Mouse (Mus musculus) CD4-positive helper T cell, adult 2 months (primary cell): ENCODE results near the gene Pced1a.
A peak's percentile ranks its signal among the peaks of the same experiment; 100 is the strongest.

Experiments used
- DNase-seq: peaks from one replicate; pipeline ENCODE4 v3.0.0-alpha.2; 2012; ENCODE audit warnings: low read depth, missing footprints, low spot score

Pced1a gene

DNA sequence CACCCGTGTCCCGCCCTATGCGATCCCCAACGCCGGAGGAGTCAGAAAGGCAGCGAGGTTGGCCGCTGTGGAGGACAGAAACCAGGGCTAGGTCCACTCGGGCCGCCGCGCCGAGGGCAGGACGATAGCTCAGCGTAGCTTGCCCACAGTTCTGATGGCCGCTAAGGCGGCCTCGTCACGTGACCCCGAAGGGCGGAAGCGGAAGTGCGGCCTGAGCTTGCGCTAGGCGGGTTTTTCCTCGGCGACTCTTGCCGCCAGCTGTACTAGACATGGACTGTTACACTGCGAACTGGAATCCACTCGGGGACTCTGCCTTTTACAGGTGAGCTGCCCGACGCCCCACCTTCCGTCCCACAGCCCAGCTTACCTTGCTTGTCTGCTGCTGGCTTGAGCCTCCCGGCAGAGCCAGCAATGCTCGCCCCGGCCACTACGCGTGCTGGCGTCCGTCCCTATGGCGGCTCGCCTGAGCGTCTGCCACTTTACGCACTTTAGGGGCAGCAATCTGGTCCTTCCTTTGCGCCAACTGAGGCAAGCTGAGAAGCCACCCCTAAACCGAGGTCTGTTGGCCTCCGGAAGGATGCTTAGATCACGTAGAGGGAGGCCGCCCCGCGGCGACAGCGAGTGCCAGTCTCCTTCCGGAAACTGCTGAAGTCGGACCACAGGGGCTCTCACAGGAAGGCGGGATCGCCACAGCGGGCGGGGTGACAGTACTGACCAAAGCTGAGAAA, at the start of gene Pced1a, which contains the start of gene Vps16:
TSS of gene Pced1a (minus strand) at position 576 of the 728 bp plus-strand sequence.
TSS of gene Vps16 (plus strand) at position 214 of the 728 bp plus-strand sequence.
- DNase-seq = peak; percentile 94

- no peak for DNase-seq
These were observed 48.5 kb upstream of the Pced1a start for GRCm38 (mm10) chr2:130472908-130473510.

GRCm38 (mm10) chr2:130469935-130470334, 45.4 kb upstream of the Pced1a start:
- no peak for DNase-seq

DNA sequence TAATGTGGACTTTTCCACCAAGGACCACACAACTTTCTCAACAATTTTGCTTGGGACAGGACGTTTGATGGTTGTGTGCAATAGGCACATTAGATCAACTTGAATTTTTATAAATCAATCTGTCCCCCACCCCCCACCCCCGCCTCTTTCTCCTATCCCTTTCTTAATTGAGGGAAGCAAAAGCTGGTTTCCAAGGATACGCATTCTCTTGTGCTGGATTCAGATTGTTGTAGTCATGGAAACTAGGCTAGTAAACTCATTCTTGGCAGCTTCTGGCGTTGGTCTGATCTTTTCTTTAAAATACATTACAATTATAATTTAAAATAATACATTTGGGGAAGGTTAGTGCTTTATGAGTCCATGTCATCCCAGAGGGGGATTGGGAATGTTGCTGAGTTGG, 44.9 kb upstream of the Pced1a start:
- no peak for DNase-seq

- DNase-seq = no peak
These were observed 41.9 kb upstream of the Pced1a start for GRCm38 (mm10) chr2:130466438-130466837.

DNA sequence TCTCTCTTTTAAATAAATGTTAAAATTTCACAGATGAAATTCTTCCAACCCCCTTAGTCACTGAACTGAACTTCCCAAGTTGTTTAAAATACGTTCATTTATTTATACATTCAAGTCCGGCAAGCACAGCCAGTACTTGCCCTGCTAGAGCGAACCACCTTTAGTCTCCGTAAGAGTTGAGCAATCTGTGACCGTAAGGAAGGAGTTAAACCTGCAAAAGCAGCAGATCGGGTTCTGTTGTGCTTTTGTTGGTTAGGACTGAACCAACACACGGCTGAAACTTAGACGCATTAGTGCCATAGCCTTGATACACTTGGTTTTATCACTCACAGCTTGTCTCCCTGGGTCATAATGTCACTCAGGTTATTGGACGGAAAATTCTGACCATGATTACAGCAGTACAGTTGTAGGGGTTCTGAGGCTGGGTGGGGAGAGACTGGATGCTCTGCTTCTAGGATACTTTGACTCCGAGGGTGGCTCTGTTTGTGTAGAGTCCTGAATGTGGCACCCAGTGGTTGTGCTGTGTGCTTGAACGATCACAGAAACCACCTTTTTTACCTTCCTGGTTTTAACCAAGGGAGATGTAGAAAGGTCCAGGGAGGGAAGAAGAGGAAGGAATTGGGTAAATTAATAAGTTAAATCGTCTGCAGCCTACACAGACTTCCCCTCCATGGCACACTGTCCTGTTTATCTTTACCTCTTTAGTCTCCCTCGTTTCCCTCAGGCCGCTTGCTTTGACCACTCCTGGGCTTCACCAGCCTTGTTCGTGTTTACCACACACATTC, 37.0 kb upstream of the Pced1a start:
- no peak for DNase-seq

- no peak for DNase-seq
These were observed 35.1 kb upstream of the Pced1a start for GRCm38 (mm10) chr2:130459576-130459975.

GRCm38 (mm10) chr2:130457871-130458270, 33.4 kb upstream of the Pced1a start:
- DNase-seq = no peak

DNA sequence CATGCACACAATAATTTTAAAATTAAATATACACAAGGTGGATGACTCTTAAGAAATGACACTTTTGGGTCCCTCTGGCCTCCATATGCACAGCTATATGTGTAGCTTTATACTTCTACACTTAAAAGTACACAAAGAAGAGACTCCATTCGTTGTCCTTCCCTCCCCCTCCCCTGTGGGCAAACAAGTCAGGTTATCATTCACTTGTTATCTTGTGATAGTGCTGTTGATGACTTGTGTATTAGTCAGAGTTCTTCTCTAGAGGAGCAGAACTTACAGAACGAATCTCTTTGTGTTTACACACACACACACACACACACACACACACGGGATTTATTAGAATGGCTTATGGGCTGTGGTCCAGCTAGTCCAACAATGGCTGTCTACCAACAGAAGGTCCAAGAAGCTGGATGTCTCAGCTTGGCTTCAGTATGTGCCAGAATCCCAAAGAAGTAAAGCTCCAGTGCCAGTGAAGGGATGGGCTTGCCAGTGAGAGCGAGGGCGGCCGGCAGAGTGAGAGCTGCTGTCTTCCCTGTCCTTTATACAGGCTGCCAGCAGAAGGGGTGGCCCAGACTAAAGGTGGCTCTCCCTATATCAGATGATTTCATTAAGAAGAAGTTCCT, 30.4 kb upstream of the Pced1a start:
- DNase-seq = no peak

DNA sequence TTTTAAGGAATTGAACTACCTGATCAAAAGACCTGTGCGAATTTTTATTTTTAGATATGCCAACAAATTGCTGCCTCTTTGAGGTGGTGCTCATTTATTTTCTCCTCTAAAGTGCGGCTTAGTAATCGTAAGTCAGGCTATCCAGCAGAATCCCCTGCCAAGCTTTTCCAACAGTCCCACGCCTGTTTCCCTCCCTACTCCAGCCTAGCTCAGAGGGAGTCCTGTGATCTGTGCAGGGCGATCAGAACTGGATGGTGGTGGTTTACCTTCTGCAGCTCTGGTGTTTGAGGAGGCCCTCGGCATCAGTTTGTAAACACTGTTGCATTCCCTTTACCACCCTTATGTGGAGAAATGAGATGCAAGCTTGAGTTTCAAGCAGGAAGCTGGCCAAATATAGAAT, 28.9 kb upstream of the Pced1a start:
- no peak for DNase-seq

GRCm38 (mm10) chr2:130452266-130452665, 27.8 kb upstream of the Pced1a start:
- no peak for DNase-seq

- peak; percentile 17 for DNase-seq
These were observed 27.2 kb upstream of the Pced1a start for GRCm38 (mm10) chr2:130451727-130452090.

DNA sequence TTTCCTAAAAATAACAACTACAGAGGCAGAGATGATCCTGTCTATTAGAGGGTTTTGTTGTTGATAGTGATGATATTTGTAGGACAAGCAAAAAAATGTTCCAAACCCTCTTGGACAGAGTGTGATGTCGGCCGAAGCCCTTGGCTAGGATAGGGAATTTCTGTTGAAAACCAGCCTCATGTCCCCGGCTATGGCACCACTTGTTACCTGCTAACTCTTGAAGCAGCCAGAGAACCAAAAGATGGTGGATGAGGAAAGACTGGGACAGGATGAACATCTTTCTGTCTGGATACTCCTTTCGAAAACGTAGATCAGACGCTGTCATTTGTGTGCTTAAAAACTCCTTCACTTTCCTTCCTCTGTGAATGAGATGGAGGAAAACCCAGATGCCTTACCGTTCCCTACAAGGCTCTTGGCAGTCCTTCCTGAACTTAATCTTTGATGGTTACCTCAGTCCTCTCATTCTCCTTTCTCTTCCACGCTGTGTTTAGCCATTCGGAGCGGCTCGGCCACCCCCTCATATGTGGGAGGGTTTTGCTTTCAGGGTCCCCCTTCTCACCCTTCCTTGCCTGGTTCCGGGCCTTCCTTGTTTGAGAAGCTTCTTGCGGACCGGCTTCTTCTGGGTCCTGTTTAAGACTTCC, 26.7 kb upstream of the Pced1a start:
- no peak for DNase-seq

DNA sequence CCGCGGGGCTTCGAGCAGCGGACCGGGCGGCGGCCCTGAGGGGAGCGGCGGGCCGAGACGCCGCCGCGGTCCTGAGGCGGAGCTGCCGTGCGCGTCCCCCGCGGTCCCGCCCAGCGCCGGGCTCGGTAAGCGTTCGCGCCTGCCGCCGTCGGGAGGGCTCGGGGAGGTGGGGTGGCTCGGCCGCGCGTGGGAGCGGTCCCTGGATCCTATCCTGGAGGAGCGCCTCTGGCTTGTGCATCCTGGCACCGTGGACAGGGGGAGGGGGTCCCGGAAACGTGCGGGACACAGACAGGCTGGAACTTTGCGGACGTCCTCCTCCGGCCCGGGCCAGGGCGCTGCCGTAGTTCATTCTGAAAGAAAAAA, 25.9 kb upstream of the Pced1a start:
- no peak for DNase-seq

DNA sequence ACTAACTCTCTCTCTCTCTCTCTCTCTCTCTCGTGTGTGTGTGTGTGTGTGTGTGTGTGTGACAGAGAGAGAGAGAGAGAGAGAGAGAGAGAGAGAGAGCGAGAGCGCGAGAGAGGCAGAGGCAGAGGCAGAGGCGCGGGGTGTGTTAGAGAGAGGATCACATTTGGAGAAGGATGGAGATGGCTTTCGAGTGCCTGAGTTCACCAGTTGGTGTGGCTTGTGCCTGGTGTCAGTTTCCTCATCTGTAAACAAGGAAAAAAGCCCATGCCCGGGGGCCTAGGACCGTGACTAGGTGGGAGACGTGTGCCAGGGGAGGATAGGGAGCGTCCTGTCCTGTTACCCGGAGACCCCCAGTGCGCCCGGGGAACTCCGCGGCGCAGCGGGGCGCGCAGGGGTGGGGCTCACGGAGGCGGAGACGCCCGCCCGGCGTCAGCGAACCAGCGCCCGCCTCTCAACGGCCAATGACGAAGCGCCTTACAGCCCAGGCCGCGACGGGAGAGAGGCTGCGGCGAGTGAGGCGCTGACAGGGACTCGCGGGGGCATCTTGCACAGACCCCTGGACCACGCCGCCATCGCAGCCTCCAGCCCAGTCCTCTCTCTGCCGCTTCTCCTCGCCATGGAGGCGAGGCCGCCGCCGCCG, 25.4 kb upstream of the Pced1a start, which contains the start of gene Ptpra:
TSS of gene Ptpra (plus strand) at position 485 of the 640 bp plus-strand sequence.
- peak; percentile 92 for DNase-seq

DNA sequence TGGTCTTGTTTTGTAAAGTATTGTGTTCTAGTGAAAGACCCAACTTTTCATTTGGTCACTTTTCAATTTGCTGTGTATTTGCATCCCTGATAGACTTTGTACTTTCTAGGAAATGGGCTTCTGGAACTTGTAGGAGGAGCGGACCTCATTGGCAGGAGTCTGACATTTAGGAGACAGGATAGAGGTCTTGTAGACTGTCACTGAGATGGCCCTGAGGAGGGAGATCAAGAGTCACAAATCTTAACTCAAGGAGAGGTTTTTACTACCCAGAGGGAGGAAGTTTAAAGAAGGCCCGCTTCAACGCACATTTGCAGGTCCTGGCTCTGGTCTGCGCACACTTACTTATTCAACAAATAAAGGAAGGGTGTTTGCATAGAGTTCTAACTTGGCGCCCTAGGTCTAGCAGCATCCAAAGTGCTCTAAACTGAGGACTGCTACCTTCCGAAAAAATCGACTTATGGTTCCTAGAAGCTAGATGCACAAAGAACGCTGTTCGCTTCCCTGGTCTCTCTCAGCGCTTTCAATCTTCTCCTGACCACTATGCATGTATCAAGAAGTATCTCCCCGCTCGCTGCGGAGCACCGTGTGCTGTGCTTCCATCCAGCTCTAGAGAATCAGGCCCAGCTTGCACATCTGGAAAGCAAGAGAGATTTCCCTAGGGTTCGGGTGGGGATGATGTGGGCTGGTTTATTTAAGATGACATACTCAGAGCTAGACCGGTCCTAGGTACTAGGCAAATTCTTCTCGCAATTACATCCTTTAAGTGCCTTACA, 24.7 kb upstream of the Pced1a start:
- peak; percentile 30 for DNase-seq

GRCm38 (mm10) chr2:130448449-130448848, 23.9 kb upstream of the Pced1a start:
- DNase-seq = no peak

DNA sequence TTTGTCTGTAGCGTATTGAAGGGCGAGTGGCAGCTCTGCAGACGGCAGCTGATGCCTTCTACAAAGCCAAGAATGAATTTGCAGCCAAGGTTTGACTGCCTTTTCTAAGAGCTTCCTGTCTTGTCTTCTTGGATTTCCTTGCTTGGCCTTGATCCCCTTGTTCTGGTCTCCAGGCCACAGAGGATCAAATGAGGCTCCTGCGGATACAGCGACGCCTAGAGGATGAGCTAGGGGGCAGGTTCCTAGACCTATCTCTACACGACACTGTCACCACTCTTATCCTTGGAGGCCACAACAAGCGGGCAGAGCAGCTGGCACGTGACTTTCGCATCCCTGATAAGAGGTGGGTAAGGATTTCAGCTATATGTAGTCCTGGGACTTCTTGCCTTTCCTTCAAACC, 17.7 kb upstream of the Pced1a start:
- no peak for DNase-seq

DNA sequence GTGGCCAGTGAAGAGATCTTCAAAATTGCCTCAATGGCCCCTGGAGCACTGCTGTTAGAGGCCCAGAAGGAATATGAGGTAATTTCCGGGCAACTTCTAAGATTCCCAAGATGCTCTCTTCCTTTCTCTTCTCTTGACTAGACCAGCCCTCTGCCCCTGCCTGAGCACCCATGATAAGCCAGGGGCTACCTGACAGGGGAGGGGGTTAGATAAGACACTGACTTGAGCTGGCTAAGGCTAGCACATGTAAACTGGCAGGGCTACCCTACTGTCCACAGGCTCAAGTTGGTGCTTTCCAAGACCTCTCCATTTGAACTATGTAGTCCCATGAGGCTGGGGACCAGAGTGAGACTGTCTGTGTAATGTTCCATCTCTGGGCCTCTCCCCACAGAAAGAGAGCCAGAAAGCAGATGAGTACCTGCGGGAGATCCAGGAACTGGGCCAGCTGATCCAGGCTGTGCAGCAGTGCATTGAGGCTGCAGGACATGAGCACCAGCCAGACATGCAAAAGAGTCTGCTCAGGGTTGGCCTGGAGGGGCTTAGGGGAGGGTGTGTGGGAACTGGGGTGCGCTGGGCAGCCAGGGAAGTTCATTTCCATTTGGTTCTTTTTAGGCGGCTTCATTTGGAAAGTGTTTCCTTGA, 15.5 kb upstream of the Pced1a start:
- DNase-seq = no peak

DNA sequence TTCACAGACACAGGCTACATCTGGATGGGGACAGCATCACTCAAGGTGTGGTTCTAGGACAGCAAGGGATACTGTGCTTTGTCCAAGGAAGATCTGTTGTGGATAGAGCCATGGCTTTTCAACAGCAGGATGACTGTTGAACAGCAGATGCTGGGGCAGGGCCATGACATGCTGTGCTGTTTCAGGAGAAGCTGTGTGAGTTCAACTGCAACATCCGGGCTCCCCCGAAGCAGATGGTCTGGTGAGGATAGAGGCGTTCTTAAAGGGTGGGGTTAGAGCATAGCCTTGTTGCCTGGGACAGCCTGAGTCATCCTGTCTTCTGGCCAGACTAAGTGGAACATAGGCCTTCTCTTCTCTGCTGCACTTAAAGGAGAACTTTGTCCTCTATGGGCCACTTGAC, 14.4 kb upstream of the Pced1a start:
- no peak for DNase-seq
